Mouse (Mus musculus) kidney, postnatal 14 days (tissue): Measurements from ENCODE around the gene Rps27rt.
"Not testable (repeated sequence)": the region's sequence is repeated elsewhere in the genome, so short reads cannot be mapped to it uniquely, and the experiment has no call there.

Experiments
- DNase-seq: peaks from one replicate; pipeline ENCODE4 v3.0.0; 2022; ENCODE audit warnings: mixed read lengths

Gene Rps27rt

GRCm38 (mm10) chr9:114982689-114983360 lies at the start of gene Rps27rt:
TSS of gene Rps27rt (minus strand) at chr9:114982739.
- DNase-seq: no peak

- DNase-seq: not testable (repeated sequence)
Observed at GRCm38 (mm10) chr9:115031046-115031445, 48.5 kb upstream of the Rps27rt start.

- no peak for DNase-seq
Observed at GRCm38 (mm10) chr9:115030581-115030980, 48.0 kb upstream of the Rps27rt start.

- DNase-seq: no peak
Observed at GRCm38 (mm10) chr9:115029307-115029706, 46.8 kb upstream of the Rps27rt start.

GRCm38 (mm10) chr9:115023708-115024383 lies 41.3 kb upstream of the Rps27rt start:
- DNase-seq: no peak

GRCm38 (mm10) chr9:115023137-115023536 lies 40.6 kb upstream of the Rps27rt start:
- DNase-seq: no peak

- DNase-seq: peak; percentile 21
Observed at GRCm38 (mm10) chr9:115021419-115021818, 38.9 kb upstream of the Rps27rt start.

GRCm38 (mm10) chr9:115020141-115020540 lies 37.6 kb upstream of the Rps27rt start:
- no peak for DNase-seq

- no peak for DNase-seq
Observed at GRCm38 (mm10) chr9:115012367-115012766, 29.8 kb upstream of the Rps27rt start.

- DNase-seq: no peak
Observed at GRCm38 (mm10) chr9:115008194-115008593, 25.7 kb upstream of the Rps27rt start.

- no peak for DNase-seq
Observed at GRCm38 (mm10) chr9:115007776-115008175, 25.2 kb upstream of the Rps27rt start.

GRCm38 (mm10) chr9:115005446-115005845 lies 22.9 kb upstream of the Rps27rt start:
- DNase-seq: peak; percentile 55

GRCm38 (mm10) chr9:114999771-115000146 lies 17.2 kb upstream of the Rps27rt start:
- no peak for DNase-seq

- peak; percentile 44 for DNase-seq
Observed at GRCm38 (mm10) chr9:114999010-114999770, 16.7 kb upstream of the Rps27rt start.

- DNase-seq: no peak
Observed at GRCm38 (mm10) chr9:114996489-114996888, 13.9 kb upstream of the Rps27rt start.

- DNase-seq: no peak
Observed at GRCm38 (mm10) chr9:114995716-114996115, 13.2 kb upstream of the Rps27rt start.

- no peak for DNase-seq
Observed at GRCm38 (mm10) chr9:114995250-114995649, 12.7 kb upstream of the Rps27rt start.

GRCm38 (mm10) chr9:114992528-114992927 lies 10.0 kb upstream of the Rps27rt start:
- DNase-seq: no peak

GRCm38 (mm10) chr9:114990421-114990820 lies 7.9 kb upstream of the Rps27rt start:
- peak; percentile 18 for DNase-seq

- DNase-seq: no peak
Observed at GRCm38 (mm10) chr9:114988610-114989327, 6.2 kb upstream of the Rps27rt start.

- no peak for DNase-seq
Observed at GRCm38 (mm10) chr9:114988029-114988428, 5.5 kb upstream of the Rps27rt start.

- DNase-seq: no peak
Observed at GRCm38 (mm10) chr9:114986361-114986760, 3.8 kb upstream of the Rps27rt start.

GRCm38 (mm10) chr9:114985741-114986140 lies 3.2 kb upstream of the Rps27rt start:
- DNase-seq: no peak
